Mouse (Mus musculus) layer of hippocampus, adult 18-20 months (tissue): ENCODE measurements around the gene Clca3a1. TPM values are rescaled to one million over a fixed set of nuclear protein-coding genes. Genes with fewer than 3 reads are reported as not detected.
"Not testable (repeated sequence)": the region's sequence is repeated elsewhere in the genome, so short reads cannot be mapped to it uniquely, and the experiment has no call there.

Source experiments
- DNase-seq, 2 experiments: peaks; one replicate each; pipeline ENCODE4 v3.0.0; 2022; ENCODE audit warnings: low spot score in 2 of 2
- long read RNA-seq: library from polyadenylated mRNA; stranded (forward); transcript quantifications from one replicate; pipeline ENCODE4 v2.0.0, GENCODE M21; 2021
- total RNA-seq, 2 experiments: library from RNA; stranded (reverse); gene quantifications; 2 replicates each; pipeline ENCODE4 v1.2.3; 2021

Clca3a1 gene
- under 1 TPM; 0.08 to 0.20 TPM for total RNA-seq
- long read RNA-seq, partial matches to known transcripts: 0 of 2 reads
- long read RNA-seq, other reads (novel, unspliced or antisense): 1 of 2 reads

GRCm38 (mm10) chr3:144760592-144761309 is at the start of gene Clca3a1:
Gene Clca3a1 (minus strand): TSS chr3:144760977.
- DNase-seq: no peak

GRCm38 (mm10) chr3:144808153-144808925 is 47.6 kb upstream of the Clca3a1 start:
- DNase-seq: peak in 1 of 2 experiments; percentile 7

- DNase-seq: not testable (repeated sequence)
These were observed 45.8 kb upstream of the Clca3a1 start for GRCm38 (mm10) chr3:144806626-144807025.

GRCm38 (mm10) chr3:144801861-144802260 is 41.1 kb upstream of the Clca3a1 start:
- DNase-seq: peak in 1 of 2 experiments; percentile 30

- no peak for DNase-seq
These were observed 24.7 kb upstream of the Clca3a1 start for GRCm38 (mm10) chr3:144785181-144786148.

GRCm38 (mm10) chr3:144765161-144765560 is 4.4 kb upstream of the Clca3a1 start:
- DNase-seq: no peak

GRCm38 (mm10) chr3:144761454-144761853 is 677 bp upstream of the Clca3a1 start:
- no peak for DNase-seq

GRCm38 (mm10) chr3:144759719-144760118 is 1.1 kb downstream of the Clca3a1 start:
- DNase-seq: no peak

GRCm38 (mm10) chr3:144756103-144756502 is 4.7 kb downstream of the Clca3a1 start:
- DNase-seq: not testable (repeated sequence)

- no peak for DNase-seq
These were observed 7.7 kb downstream of the Clca3a1 start for GRCm38 (mm10) chr3:144753120-144753519.

- DNase-seq: peak in 1 of 2 experiments; percentile 29
These were observed 11.5 kb downstream of the Clca3a1 start for GRCm38 (mm10) chr3:144749062-144749963.

GRCm38 (mm10) chr3:144747706-144748105 is 13.1 kb downstream of the Clca3a1 start:
- DNase-seq: not testable (repeated sequence)

- DNase-seq: not testable (repeated sequence)
These were observed 22.4 kb downstream of the Clca3a1 start for GRCm38 (mm10) chr3:144738396-144738795.

GRCm38 (mm10) chr3:144736831-144737230 is 23.9 kb downstream of the Clca3a1 start:
- peak in 1 of 2 experiments; percentile 52 for DNase-seq

GRCm38 (mm10) chr3:144723455-144723854 is 37.3 kb downstream of the Clca3a1 start:
- peak in 1 of 2 experiments; percentile 75 for DNase-seq

GRCm38 (mm10) chr3:144722566-144722965 is 38.2 kb downstream of the Clca3a1 start:
- not testable (repeated sequence) for DNase-seq

- DNase-seq: no peak
These were observed 38.9 kb downstream of the Clca3a1 start for GRCm38 (mm10) chr3:144721860-144722256.

- no peak for DNase-seq
These were observed 39.5 kb downstream of the Clca3a1 start for GRCm38 (mm10) chr3:144721077-144721859.
